Mouse (Mus musculus): ENCODE data around the gene Gdf2.

The Gdf2 gene

GRCm38 (mm10) chr14:33953761-33954160 lies 12.9 kb downstream of the Gdf2 start, which contains the start of gene Rbp3:
Gene Rbp3, plus strand, starts transcription at chr14:33954003.
- in situ Hi-C loops (cut with MboI; ENCODE audit: unreplicated experiment in 2 of 2) = loop anchor here in 1 of 2 experiments (25.0 kb wide), 1 partner anchor 434 kb away; the partner anchor contains the start of gene Mmrn2

GRCm38 (mm10) chr14:33956055-33956454 lies 15.2 kb downstream of the Gdf2 start:
- in situ Hi-C loops (cut with MboI; ENCODE audit: unreplicated experiment in 2 of 2) = loop anchor here in 1 of 2 experiments (25.0 kb wide), 1 partner anchor 431 kb away; the partner anchor contains the start of gene Mmrn2

- in situ Hi-C loops (cut with MboI; ENCODE audit: unreplicated experiment in 2 of 2) = loop anchor here in 1 of 2 experiments (25.0 kb wide), 1 partner anchor 429 kb away; the partner anchor contains the start of gene Mmrn2
Measured at GRCm38 (mm10) chr14:33958186-33958585, 17.3 kb downstream of the Gdf2 start.

GRCm38 (mm10) chr14:33958841-33959240 lies 18.0 kb downstream of the Gdf2 start:
- in situ Hi-C loops (cut with MboI; ENCODE audit: unreplicated experiment in 2 of 2) = loop anchor here in 1 of 2 experiments (25.0 kb wide), 1 partner anchor 428 kb away; the partner anchor contains the start of gene Mmrn2

- in situ Hi-C loops (cut with MboI; ENCODE audit: unreplicated experiment in 2 of 2) = loop anchor here in 1 of 2 experiments (25.0 kb wide), 1 partner anchor 428 kb away; the partner anchor contains the start of gene Mmrn2
Measured at GRCm38 (mm10) chr14:33959341-33959740, 18.5 kb downstream of the Gdf2 start.

- in situ Hi-C loops (cut with MboI; ENCODE audit: unreplicated experiment in 2 of 2) = loop anchor here in 1 of 2 experiments (25.0 kb wide), 1 partner anchor 422 kb away; the partner anchor contains the start of gene Mmrn2
Measured at GRCm38 (mm10) chr14:33965675-33966074, 24.8 kb downstream of the Gdf2 start.

GRCm38 (mm10) chr14:33972679-33973078 lies 31.8 kb downstream of the Gdf2 start:
- in situ Hi-C loops (cut with MboI; ENCODE audit: unreplicated experiment in 2 of 2) = loop anchor here (10.0 to 25.0 kb wide), 2 partner anchors 62 to 415 kb away; partner anchors contain the start of gene Mmrn2 (in 1 of the 2)

GRCm38 (mm10) chr14:33974752-33975151 lies 33.9 kb downstream of the Gdf2 start:
- in situ Hi-C loops (cut with MboI; ENCODE audit: unreplicated experiment in 2 of 2) = loop anchor here (10.0 to 25.0 kb wide), 2 partner anchors 60 to 413 kb away; partner anchors contain the start of gene Mmrn2 (in 1 of the 2)

- in situ Hi-C loops (cut with MboI; ENCODE audit: unreplicated experiment in 2 of 2) = loop anchor here in 1 of 2 experiments (10.0 kb wide), 1 partner anchor 57 kb away; no protein-coding TSS in a partner anchor
Measured at GRCm38 (mm10) chr14:33977748-33978147, 36.9 kb downstream of the Gdf2 start.

GRCm38 (mm10) chr14:33978604-33979059 lies 37.8 kb downstream of the Gdf2 start, which contains the start of gene Zfp488:
Gene Zfp488, minus strand, starts transcription at chr14:33978764.
- in situ Hi-C loops (cut with MboI; ENCODE audit: unreplicated experiment in 2 of 2) = loop anchor here in 1 of 2 experiments (10.0 kb wide), 1 partner anchor 56 kb away; no protein-coding TSS in a partner anchor

GRCm38 (mm10) chr14:33989201-33989600 lies 48.4 kb downstream of the Gdf2 start:
- in situ Hi-C loops (cut with MboI; ENCODE audit: unreplicated experiment in 2 of 2) = no loop called here

- in situ Hi-C loops (cut with MboI; ENCODE audit: unreplicated experiment in 2 of 2) = no loop called here
Measured at GRCm38 (mm10) chr14:33991971-33992370, 51.1 kb downstream of the Gdf2 start.

GRCm38 (mm10) chr14:33993051-33993450 lies 52.2 kb downstream of the Gdf2 start:
- in situ Hi-C loops (cut with MboI; ENCODE audit: unreplicated experiment in 2 of 2) = no loop called here

GRCm38 (mm10) chr14:33993521-33994289 lies 52.9 kb downstream of the Gdf2 start:
- in situ Hi-C loops (cut with MboI; ENCODE audit: unreplicated experiment in 2 of 2) = no loop called here

All from v-Abl transformed pro-B cells (cell line).